Mouse (Mus musculus): ENCODE data around the gene Myt1l.
A peak's percentile ranks its signal among the peaks of the same experiment; 100 is the strongest.

The Myt1l gene

GRCm38 (mm10) chr12:29559769-29560168 is 31.6 kb downstream of the Myt1l start:
- ATAC-seq (ENCODE audit: insufficient number of reproducible peaks, low FRiP score, low TSS enrichment), result no peak

GRCm38 (mm10) chr12:29561222-29561621 is 33.0 kb downstream of the Myt1l start:
- no peak for ATAC-seq (ENCODE audit: insufficient number of reproducible peaks, low FRiP score, low TSS enrichment)

- ATAC-seq (ENCODE audit: insufficient number of reproducible peaks, low FRiP score, low TSS enrichment), result no peak
Measured at GRCm38 (mm10) chr12:29569311-29569710, 41.1 kb downstream of the Myt1l start.

- ATAC-seq (ENCODE audit: insufficient number of reproducible peaks, low FRiP score, low TSS enrichment), result no peak
Measured at GRCm38 (mm10) chr12:29570351-29570750, 42.2 kb downstream of the Myt1l start.

GRCm38 (mm10) chr12:29571613-29572012 is 43.4 kb downstream of the Myt1l start:
- no peak for ATAC-seq (ENCODE audit: insufficient number of reproducible peaks, low FRiP score, low TSS enrichment)

- ATAC-seq (ENCODE audit: insufficient number of reproducible peaks, low FRiP score, low TSS enrichment), result peak; percentile 68
Measured at GRCm38 (mm10) chr12:29593787-29594186, 65.6 kb downstream of the Myt1l start.

GRCm38 (mm10) chr12:29599916-29600315 is 71.7 kb downstream of the Myt1l start:
- no peak; the same call in 1 of the 2 replicates for ATAC-seq (ENCODE audit: insufficient number of reproducible peaks, low FRiP score, low TSS enrichment)

- no peak for ATAC-seq (ENCODE audit: insufficient number of reproducible peaks, low FRiP score, low TSS enrichment)
Measured at GRCm38 (mm10) chr12:29601223-29601622, 73.0 kb downstream of the Myt1l start.

- ATAC-seq (ENCODE audit: insufficient number of reproducible peaks, low FRiP score, low TSS enrichment), result no peak
Measured at GRCm38 (mm10) chr12:29604659-29605058, 76.5 kb downstream of the Myt1l start.

GRCm38 (mm10) chr12:29605124-29605523 is 76.9 kb downstream of the Myt1l start:
- no peak for ATAC-seq (ENCODE audit: insufficient number of reproducible peaks, low FRiP score, low TSS enrichment)

- no peak for ATAC-seq (ENCODE audit: insufficient number of reproducible peaks, low FRiP score, low TSS enrichment)
Measured at GRCm38 (mm10) chr12:29606221-29606620, 78.0 kb downstream of the Myt1l start.

- ATAC-seq (ENCODE audit: insufficient number of reproducible peaks, low FRiP score, low TSS enrichment), result no peak
Measured at GRCm38 (mm10) chr12:29617746-29618145, 89.6 kb downstream of the Myt1l start.

GRCm38 (mm10) chr12:29621530-29621929 is 93.3 kb downstream of the Myt1l start:
- ATAC-seq (ENCODE audit: insufficient number of reproducible peaks, low FRiP score, low TSS enrichment), result no peak

GRCm38 (mm10) chr12:29627956-29628750 is 100.0 kb downstream of the Myt1l start:
- 0 out of 2 replicates have a peak, but pooled peaks have one; percentile 34 for ATAC-seq (ENCODE audit: insufficient number of reproducible peaks, low FRiP score, low TSS enrichment)

- ATAC-seq (ENCODE audit: insufficient number of reproducible peaks, low FRiP score, low TSS enrichment), result no peak
Measured at GRCm38 (mm10) chr12:29629875-29630538, 101.8 kb downstream of the Myt1l start.

GRCm38 (mm10) chr12:29634509-29634908 is 106.3 kb downstream of the Myt1l start:
- ATAC-seq (ENCODE audit: insufficient number of reproducible peaks, low FRiP score, low TSS enrichment), result no peak

- ATAC-seq (ENCODE audit: insufficient number of reproducible peaks, low FRiP score, low TSS enrichment), result no peak
Measured at GRCm38 (mm10) chr12:29639543-29640196, 111.5 kb downstream of the Myt1l start.

- no peak for ATAC-seq (ENCODE audit: insufficient number of reproducible peaks, low FRiP score, low TSS enrichment)
Measured at GRCm38 (mm10) chr12:29640201-29640600, 112.0 kb downstream of the Myt1l start.

- ATAC-seq (ENCODE audit: insufficient number of reproducible peaks, low FRiP score, low TSS enrichment), result no peak
Measured at GRCm38 (mm10) chr12:29642915-29643314, 114.7 kb downstream of the Myt1l start.

- ATAC-seq (ENCODE audit: insufficient number of reproducible peaks, low FRiP score, low TSS enrichment), result no peak
Measured at GRCm38 (mm10) chr12:29644091-29644490, 115.9 kb downstream of the Myt1l start.

- ATAC-seq (ENCODE audit: insufficient number of reproducible peaks, low FRiP score, low TSS enrichment), result no peak
Measured at GRCm38 (mm10) chr12:29644721-29645120, 116.5 kb downstream of the Myt1l start.
